Mouse (Mus musculus) frontal cortex, adult (tissue): ENCODE results near the gene Kcnh2.
"Not testable (repeated sequence)": the region's sequence is repeated elsewhere in the genome, so short reads cannot be mapped to it uniquely, and the experiment has no call there.

ENCODE experiments used
- ATAC-seq: cut with Nextera tagmentation; 2 replicates; pipeline ENCODE4 v1.9.2; 2017; ENCODE audit warnings: mild to moderate bottlenecking, moderate library complexity, mixed read lengths; ENCODE audit not compliant: low TSS enrichment

Kcnh2 gene

DNA sequence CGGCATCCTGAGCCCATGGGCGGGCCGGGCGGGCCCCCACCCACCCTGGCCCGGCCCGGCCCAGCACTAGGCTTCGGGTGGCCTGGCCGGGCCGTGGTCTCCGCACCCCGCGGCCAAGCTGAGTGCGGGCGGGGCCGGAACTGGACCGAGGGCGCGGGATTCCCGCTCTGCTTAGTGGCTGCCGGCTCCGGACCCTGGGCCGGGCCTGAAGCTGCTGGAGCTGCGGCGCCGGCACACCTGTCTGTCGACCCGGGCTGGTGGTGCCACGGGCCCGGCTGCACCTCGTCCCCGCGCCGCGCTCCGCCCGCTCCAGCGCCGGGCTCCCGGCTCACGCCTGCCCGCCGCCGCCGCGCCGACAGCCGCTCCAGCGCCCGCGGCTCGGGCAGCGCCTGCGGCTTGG is at the start of gene Kcnh2:
Kcnh2 (minus strand) TSS at position 327 of the 400 bp plus-strand sequence.
- ATAC-seq: peak; percentile 5; the same call in 1 of the 2 replicates

GRCm38 (mm10) chr5:24400362-24400761 is 49.0 kb upstream of the Kcnh2 start:
- no peak for ATAC-seq

- no peak for ATAC-seq
Measured at GRCm38 (mm10) chr5:24399686-24400085, 48.3 kb upstream of the Kcnh2 start.

GRCm38 (mm10) chr5:24396254-24396653 is 44.9 kb upstream of the Kcnh2 start:
- ATAC-seq: not testable (repeated sequence)

- ATAC-seq: peak; percentile 95
Measured at GRCm38 (mm10) chr5:24394165-24394894, 42.9 kb upstream of the Kcnh2 start.

- peak; percentile 45 for ATAC-seq
Measured at GRCm38 (mm10) chr5:24393392-24393997, 42.1 kb upstream of the Kcnh2 start, which contains the start of gene Abcb8. Gene Abcb8 (plus strand): TSS chr5:24393663.

GRCm38 (mm10) chr5:24392724-24393123 is 41.3 kb upstream of the Kcnh2 start:
- ATAC-seq: no peak

DNA sequence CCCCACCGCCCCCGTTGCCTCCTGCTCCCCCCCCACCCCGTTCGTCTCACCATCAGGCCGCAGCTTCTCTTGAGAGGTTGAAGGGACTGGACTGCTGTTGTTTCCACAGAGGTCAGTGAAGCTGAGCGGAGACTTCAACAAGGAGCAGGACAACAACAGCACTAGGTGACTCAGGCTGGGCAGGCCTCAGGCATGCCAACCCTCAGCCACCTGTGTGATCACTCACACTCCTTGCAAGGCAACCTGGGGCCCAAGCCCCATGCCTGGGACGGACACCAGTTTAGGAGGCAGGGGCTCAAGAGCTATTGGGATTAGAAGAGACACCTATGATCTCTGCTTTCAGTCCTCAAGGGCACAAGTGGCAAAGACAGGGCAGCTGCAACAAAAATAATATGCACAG is 40.5 kb upstream of the Kcnh2 start, which contains the start of gene Atg9b:
Atg9b (minus strand) TSS at position 280 of the 400 bp plus-strand sequence.
- no peak for ATAC-seq

DNA sequence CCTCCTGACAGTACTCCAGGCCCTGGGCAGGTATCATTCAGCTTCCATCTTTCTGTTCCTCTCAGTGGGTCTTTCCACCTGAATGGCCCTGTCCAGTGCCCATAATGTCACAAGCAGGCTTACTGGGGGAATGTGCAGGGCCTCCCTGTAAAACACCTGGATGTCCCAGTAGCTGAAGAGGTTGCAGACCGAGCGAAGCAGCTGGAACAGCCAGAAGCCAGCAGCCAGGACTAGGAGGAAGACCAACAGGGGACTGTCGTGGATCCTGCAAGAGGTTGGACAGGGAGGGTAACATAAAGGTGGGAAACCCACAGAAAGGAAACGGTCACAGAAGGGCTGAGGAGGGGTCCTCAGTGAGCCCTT is 38.2 kb upstream of the Kcnh2 start:
- no peak for ATAC-seq

GRCm38 (mm10) chr5:24389011-24389657 is 37.7 kb upstream of the Kcnh2 start:
- ATAC-seq: no peak

GRCm38 (mm10) chr5:24388246-24388915 is 37.0 kb upstream of the Kcnh2 start:
- ATAC-seq: no peak

- peak; percentile 65 for ATAC-seq
Measured at GRCm38 (mm10) chr5:24387264-24388241, 36.1 kb upstream of the Kcnh2 start.

GRCm38 (mm10) chr5:24385887-24386550 is 34.6 kb upstream of the Kcnh2 start:
- ATAC-seq: no peak

GRCm38 (mm10) chr5:24385374-24385773 is 34.0 kb upstream of the Kcnh2 start:
- ATAC-seq: no peak

DNA sequence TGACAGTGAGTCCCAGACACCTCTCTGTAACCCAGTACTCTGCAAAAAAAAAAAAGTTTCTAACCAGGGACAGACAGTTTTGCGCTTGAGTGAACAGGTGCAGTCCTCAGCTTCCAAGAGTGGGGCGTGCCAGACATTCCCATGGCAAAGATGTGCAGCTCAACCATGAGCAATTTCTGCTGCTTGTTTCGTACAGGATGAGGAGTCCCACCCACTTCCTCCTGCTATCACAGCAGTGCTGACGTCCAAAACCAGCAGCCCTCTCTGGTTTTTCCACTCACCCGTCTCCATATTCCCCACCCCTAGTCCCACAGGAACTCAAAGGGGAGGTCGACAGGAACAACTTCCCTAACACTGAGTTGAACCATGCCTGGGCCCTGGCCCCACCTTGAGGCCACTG is 33.0 kb upstream of the Kcnh2 start:
- peak; percentile 29 for ATAC-seq

- ATAC-seq: peak; percentile 46
Measured at GRCm38 (mm10) chr5:24383026-24383859, 31.8 kb upstream of the Kcnh2 start.

DNA sequence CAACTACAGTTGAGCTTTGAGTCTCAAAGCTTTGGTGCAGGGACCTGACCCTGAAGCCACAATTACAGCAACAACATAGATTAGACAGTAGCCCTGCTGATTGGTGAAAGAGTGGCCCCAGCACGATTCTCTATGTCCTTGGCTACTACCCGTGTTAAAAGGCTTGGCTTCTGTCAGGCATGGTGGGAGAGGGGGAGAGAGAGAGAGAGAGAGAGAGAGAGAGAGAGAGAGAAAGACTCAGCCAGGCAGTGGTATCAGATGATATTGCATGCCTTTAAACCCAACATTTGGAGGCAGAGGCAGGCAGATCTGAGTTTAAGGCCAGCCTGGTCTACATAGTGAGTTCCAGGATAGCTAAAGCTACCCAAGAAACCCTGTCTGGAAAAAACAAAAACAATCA is 30.6 kb upstream of the Kcnh2 start:
- ATAC-seq: no peak

DNA sequence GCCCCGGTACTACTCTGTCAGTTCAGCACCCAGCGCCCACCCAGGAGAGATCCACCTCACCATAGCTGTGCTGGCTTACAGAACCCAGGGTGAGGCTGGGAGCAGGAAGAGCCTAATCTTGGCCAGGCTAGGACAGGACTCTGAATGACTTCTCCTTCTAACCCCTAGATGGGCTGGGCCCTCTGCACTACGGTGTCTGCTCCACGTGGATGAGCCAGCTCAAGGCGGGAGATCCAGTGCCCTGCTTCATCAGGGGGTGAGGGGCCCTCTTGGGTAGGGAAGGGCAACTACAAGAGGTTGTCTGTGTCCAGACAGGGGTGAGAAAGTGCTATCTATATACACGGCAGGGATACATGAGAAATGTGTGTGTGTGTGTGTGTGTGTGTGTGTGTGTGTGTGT is 30.1 kb upstream of the Kcnh2 start:
- no peak for ATAC-seq

- no peak for ATAC-seq
Measured at GRCm38 (mm10) chr5:24380499-24380898, 29.1 kb upstream of the Kcnh2 start.

DNA sequence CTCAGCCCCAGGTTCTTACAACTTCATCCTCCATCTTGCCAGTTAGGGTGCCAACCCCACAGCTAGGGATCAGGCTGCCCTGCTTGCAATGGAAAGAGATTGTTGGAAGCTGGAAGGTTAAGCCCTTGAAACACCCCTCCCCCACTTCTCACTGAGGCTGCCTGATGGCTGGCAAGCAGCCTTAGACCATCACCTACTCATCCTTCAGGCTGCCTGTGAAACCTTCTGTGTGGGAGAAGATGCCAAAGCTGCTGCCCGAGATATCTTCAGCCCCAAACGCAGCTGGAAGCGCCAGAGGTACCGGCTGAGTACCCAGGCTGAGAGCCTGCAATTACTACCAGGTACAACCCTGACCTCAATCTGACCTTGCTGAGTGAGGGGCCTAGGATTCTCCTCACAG is 28.1 kb upstream of the Kcnh2 start:
- no peak for ATAC-seq
